Mouse (Mus musculus): ENCODE measurements around the gene Psmc3.

DNA sequence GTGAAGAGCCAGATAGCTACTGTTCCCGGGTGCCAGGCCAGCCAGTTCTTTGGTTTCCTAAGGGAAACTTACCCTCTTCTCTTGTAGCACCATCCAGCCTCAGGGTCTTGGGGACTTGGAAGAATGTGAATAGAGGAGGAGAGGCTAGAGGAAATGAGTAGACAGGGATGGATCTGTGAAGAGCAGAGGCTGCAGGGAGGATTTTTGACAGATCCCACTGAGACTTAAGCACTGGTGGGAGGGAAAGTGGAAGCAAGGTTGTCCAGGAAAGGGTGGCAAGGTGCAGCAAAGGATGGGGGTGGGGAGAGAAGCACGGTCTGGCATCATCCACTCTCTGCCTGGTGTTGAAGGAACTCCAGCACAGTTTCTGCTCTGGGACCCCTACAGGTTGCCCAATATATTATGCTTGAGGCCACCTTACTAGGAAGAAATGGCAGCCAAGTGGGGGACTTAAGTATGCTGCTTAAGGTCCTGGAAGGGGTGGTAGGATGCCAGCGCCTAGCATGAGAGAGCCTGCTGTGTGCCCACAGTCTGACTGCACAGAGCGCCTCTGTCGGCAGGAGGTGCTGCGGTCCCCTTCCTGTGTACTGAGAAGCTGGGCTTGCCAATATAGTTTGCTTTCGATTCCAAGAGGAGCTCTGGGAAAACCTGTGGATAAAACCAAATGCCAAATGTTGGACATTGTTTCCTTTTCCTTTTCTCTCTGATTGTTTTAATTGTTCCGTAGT is 35.6 kb upstream of the Psmc3 start:
- TF ChIP-seq CTCF (IDR thresholded peaks at IDR 0.05; ENCODE audit: insufficient read depth, low read depth, low read length) (no peak), POLR2A (IDR thresholded peaks at IDR 0.05; ENCODE audit: insufficient read depth, low read depth, low read length) (no peak)

Measured in olfactory bulb, adult 2 months (tissue).